Mouse (Mus musculus): Measurements from ENCODE around the gene Slc1a5.

- TF ChIP-seq CTCF (conservative IDR thresholded peaks at IDR 0.05; ENCODE audit: insufficient read depth, insufficient read length, low read depth, low read length) (0 out of 2 replicates have a peak, but pooled peaks have one; percentile 20), POLR2A (IDR thresholded peaks at IDR 0.05; ENCODE audit: low read depth, low read length) (no peak)
These were observed 26.8 kb downstream of the Slc1a5 start for GRCm38 (mm10) chr7:16807936-16808335.

All from kidney, adult 2 months (tissue).